Mouse (Mus musculus) MEL (cell line): ENCODE measurements at regions not wholly inside any gene's neighbourhood (a gene's known extent, or its start where the extent isn't known, plus 50 kb on each side); places are given as distances from the start of the nearest gene placed in this dataset.

Source experiments
- CTCF ChIP-seq, 3 experiments: IDR thresholded peaks in 2 of 3; conservative IDR thresholded peaks in 1 of 3; 2 replicates each; pipeline ENCODE4 v1.5.1; 2011 to 2012; ENCODE audit warnings: low read length in 3 of 3, low read depth in 2 of 3, mild to moderate bottlenecking in 2 of 3, improper control_type of control experiment in 1 of 3, inconsistent platforms in 1 of 3, mixed read lengths in 1 of 3, moderate library complexity in 1 of 3; ENCODE audit not compliant: control insufficient read depth in 1 of 3, insufficient read depth in 1 of 3, poor library complexity in 1 of 3, severe bottlenecking in 1 of 3
- EP300 ChIP-seq, 2 experiments: IDR thresholded peaks; 2 replicates each; pipeline ENCODE4 v1.6.1; 2011; ENCODE audit warnings: improper control_type of control experiment in 2 of 2, low read length in 2 of 2, low read depth in 1 of 2, mild to moderate bottlenecking in 1 of 2
- ETS1 ChIP-seq: IDR thresholded peaks from 2 replicates; pipeline ENCODE4 v1.6.1; 2012; ENCODE audit warnings: low read depth, mild to moderate bottlenecking, inconsistent platforms, low read length, improper control_type of control experiment, moderate library complexity
- JUND ChIP-seq: IDR thresholded peaks from 2 replicates; pipeline ENCODE4 v1.6.1; 2011; ENCODE audit warnings: low read depth, mild to moderate bottlenecking, improper control_type of control experiment, low read length
- MAX ChIP-seq: IDR thresholded peaks from 2 replicates; pipeline ENCODE4 v1.6.1; 2011; ENCODE audit warnings: low read length, improper control_type of control experiment
- POLR2A ChIP-seq, 2 experiments: IDR thresholded peaks; 2 replicates each; pipeline ENCODE4 v1.6.1; 2011 to 2012; ENCODE audit warnings: low read length in 2 of 2, mild to moderate bottlenecking in 2 of 2, control low read depth in 1 of 2, improper control_type of control experiment in 1 of 2, low read depth in 1 of 2, moderate library complexity in 1 of 2; ENCODE audit not compliant: control insufficient read depth in 1 of 2, insufficient read depth in 1 of 2, poor library complexity in 1 of 2
- SMC3 ChIP-seq: IDR thresholded peaks from 2 replicates; pipeline ENCODE4 v1.6.1; 2011; ENCODE audit warnings: low read depth, low read length, improper control_type of control experiment
- TAL1 ChIP-seq: IDR thresholded peaks from 2 replicates; pipeline ENCODE4 v1.6.1; 2012; ENCODE audit warnings: mild to moderate bottlenecking, inconsistent platforms, low read length, moderate library complexity, mixed read lengths
- TBP ChIP-seq: IDR thresholded peaks from 2 replicates; pipeline ENCODE4 v1.8.0; 2011; ENCODE audit warnings: low read depth, low read length, improper control_type of control experiment
- USF1 ChIP-seq: IDR thresholded peaks from 2 replicates; pipeline ENCODE4 v1.6.1; 2014; ENCODE audit warnings: low read depth, mild to moderate bottlenecking, inconsistent platforms, low read length, improper control_type of control experiment, moderate library complexity

DNA sequence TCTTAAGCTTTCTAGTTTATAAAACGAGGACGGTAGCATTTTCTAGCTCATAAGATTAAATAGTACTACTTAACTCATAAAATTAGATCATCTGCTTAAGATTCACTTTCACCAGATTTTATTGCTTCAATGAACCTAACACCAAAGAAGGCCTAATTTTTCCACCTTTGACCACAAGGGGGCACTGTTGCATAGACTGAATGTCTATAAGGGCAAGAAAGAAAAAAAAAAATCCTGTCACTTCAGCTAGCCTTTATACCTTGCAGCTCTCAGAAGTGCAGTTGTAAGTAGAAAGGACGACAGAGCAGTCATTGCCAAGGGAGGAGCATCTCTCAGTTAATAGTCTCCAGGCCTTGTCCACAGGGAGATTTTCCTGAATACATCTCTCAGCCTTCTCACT, 447.7 kb downstream of the Dad1 start:
- TF ChIP-seq POLR2A (IDR thresholded peaks at IDR 0.05; ENCODE audit: control insufficient read depth in 1 of 2, insufficient read depth in 1 of 2, low read depth in 1 of 2, low read length in 2 of 2, poor library complexity in 1 of 2) (no peak), ETS1 (no peak), CTCF (IDR thresholded peaks at IDR 0.05 in 2 of 3, conservative IDR thresholded peaks at IDR 0.05 in 1 of 3; ENCODE audit: control insufficient read depth in 1 of 3, insufficient read depth in 1 of 3, low read depth in 2 of 3, low read length in 3 of 3, poor library complexity in 1 of 3, severe bottlenecking in 1 of 3) (peak in 2 of 3 experiments; percentile 40 to 49; a peak in 4 of 6 replicates), TAL1 (no peak), MAX (no peak), EP300 (IDR thresholded peaks at IDR 0.05; ENCODE audit: low read depth in 1 of 2, low read length in 2 of 2) (no peak), SMC3 (peak; percentile 53), JUND (no peak), USF1 (no peak), TBP (no peak)
